Mouse (Mus musculus) adrenal gland, postnatal 25 days (tissue): ENCODE results near the gene Tceal6. TPM values are rescaled to one million over a fixed set of nuclear protein-coding genes. Genes with fewer than 3 reads are reported as not detected.
"Not testable (repeated sequence)": the region's sequence is repeated elsewhere in the genome, so short reads cannot be mapped to it uniquely, and the experiment has no call there.

Source experiments
- DNase-seq: peaks from one replicate; pipeline ENCODE4 v3.0.0; 2021; ENCODE audit warnings: mixed read lengths
- long read RNA-seq: library from polyadenylated mRNA; stranded (forward); transcript quantifications from one replicate; pipeline ENCODE4 v2.0.0, GENCODE M21; 2021
- total RNA-seq: library from RNA; stranded (reverse); gene quantifications from 2 replicates; pipeline ENCODE4 v1.2.3, GENCODE M21; 2021

The Tceal6 gene
- 3.1 and 4.1 TPM in 2 replicates for total RNA-seq
- long read RNA-seq, partial matches to known transcripts: 0 of 1 reads
- long read RNA-seq, other reads (novel, unspliced or antisense): 0 of 1 reads

DNA sequence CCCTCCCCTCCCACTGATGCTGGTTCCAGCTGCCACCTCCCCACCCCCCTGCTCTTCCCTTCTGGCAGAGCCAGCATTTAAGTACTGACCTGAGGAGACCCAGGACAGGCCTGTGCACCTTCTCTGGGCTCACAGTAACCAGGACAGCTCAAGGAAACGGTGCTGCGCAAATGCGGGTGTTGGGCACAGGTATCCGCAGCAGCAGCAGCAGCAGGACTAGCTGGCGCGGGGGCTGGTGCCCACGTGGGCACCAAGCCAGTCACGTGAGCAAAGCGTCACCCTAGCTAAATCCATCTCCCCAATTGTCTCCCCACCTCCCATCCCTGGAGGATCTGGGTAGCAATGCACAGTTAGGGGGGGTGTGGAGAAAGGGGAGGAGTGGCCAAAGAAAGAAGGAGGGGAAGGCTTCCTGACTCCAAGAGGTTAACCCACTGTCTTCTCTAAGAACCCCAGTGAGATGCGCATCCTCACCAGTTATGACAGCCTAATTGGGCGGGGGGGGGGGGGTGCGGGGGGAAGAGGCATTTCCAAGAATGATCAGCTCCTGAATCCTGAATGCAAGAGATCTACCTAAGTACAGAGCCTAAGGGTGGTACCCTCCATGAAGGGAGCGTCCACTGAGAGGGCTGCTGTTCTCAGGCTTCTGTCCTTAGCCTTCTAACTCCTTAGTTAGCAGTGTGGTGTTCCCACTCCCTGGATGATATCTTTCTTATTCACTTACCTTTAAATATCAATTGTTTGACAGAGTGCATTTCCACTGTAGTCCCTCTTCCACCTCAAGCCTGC is at the start of gene Tceal6:
TSS of gene Tceal6 (minus strand) at position 252 of the 786 bp plus-strand sequence.
- no peak for DNase-seq

DNA sequence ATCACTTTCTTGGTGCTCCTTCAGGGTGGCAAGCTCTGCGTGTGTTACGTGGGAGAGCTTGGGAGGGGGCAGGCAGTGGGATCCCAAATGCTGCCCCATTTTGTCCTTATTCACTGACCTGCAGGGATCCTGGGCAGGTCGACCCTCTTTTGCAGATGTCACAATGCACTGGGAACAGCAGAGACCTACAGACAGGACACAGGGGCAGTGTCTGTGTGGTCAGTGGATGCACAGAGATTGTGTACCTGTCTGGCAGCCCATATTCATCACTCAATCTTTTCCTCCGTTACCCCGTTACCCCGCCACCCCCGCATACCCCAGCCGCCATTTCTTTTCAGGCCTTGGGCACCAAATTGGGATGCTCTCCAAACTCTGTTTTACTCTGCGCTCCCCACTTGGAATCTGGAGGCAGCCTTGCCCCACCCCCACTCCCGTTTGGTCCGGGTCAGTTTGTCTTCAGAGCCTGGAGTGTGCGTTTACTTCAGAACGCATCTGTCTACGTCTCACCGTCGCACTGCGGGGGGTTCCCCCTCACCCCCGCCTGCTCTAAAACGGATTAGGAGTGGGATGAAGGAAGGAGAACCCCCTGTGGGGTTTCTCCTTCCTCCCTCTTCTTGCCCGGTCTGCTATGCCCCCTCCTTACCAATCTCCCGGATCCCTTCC is 583 bp downstream of the Tceal6 start:
- DNase-seq: not testable (repeated sequence)

DNA sequence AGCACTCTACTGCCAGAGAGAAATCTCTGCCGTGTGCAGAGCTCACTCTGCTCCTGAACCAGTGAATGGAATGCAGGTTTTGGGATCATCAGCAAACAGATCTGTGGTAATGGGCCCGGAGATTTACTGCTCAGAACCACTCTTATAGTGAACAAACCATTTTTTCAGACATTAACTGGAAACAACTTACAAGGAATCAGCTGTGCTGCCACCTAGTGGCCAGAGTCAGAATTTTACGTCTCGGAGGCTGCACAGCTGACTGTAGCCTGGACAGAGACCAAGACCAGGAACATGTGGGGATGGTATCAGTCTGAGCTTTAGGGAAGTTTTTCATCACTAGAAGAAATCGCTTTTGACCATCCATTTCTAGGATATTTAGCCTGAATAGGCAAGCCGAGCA is 20.6 kb downstream of the Tceal6 start:
- DNase-seq: not testable (repeated sequence)

DNA sequence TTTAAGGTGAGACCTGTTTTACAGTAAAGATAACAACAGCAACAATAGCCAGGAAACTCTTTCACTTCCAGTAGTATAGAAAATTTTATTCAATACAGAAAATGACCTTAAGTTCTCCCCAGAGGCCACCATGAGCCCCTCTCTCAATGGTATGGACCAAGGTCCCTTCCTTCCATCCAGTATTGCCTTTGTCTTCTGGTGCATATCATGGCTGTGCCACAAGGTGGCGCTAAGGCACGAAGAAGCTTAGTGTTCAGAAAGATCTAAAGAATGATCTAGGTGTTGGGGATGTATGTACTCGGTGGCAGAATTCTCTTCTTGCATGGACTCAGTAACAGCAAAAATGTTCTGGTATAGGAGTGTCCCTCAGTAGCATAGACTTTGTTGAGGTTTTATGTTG is 21.8 kb downstream of the Tceal6 start:
- DNase-seq: not testable (repeated sequence)

DNA sequence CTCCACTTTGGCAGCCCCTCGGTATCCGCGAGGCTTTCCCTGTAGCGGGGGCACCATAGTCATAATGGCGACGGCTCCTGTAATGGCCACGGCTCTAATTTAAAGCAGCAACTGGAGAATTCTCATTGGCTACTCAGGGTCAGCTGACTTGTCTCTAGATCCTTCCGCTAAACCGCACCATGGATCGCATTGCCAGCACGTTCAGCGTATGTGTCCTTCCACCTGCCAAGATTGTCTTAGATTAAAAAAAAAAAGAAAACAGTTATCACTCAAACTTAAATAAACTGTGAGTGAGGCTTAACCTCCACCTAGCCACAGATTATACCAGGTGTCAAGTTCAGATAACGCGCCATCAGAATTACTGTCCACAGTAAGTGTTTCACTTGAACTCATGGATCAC is 33.0 kb downstream of the Tceal6 start, which contains the start of gene Gm15023:
TSS of gene Gm15023 (minus strand) at position 101 of the 400 bp plus-strand sequence.
- not testable (repeated sequence) for DNase-seq

Other genes with a start within 250 kb of the Tceal6 start
- not detected in 2 replicates for gene Nxf2, start 245.9 kb downstream of the Tceal6 start, total RNA-seq
- 13.8 and 14.5 TPM in 2 replicates for gene Zmat1, start 201.5 kb downstream of the Tceal6 start, total RNA-seq
- not detected in 2 replicates for gene Gm15023, start 33.1 kb downstream of the Tceal6 start, total RNA-seq
- gene Pramel3, start 91.6 kb upstream of the Tceal6 start, total RNA-seq: not detected in 2 replicates
- gene Gm5128, start 162.6 kb upstream of the Tceal6 start, total RNA-seq: not detected in 2 replicates
- gene Gm7903, start 223.1 kb upstream of the Tceal6 start, total RNA-seq: not detected in 2 replicates